Mouse (Mus musculus): ENCODE measurements around the gene Dync2li1. TPM values are rescaled to one million over a fixed set of nuclear protein-coding genes. Genes with fewer than 3 reads are reported as not detected.

Dync2li1 gene
- polyA plus RNA-seq (2012; rRNA removed), result 21.1 and 23.9 TPM in 2 replicates

- peak; percentile 67 for DNase-seq (ENCODE audit: low spot score)
Observed at GRCm38 (mm10) chr17:84626276-84626856, at the start of gene Dync2li1. TSS of gene Dync2li1 (plus strand) at chr17:84626496.

DNA sequence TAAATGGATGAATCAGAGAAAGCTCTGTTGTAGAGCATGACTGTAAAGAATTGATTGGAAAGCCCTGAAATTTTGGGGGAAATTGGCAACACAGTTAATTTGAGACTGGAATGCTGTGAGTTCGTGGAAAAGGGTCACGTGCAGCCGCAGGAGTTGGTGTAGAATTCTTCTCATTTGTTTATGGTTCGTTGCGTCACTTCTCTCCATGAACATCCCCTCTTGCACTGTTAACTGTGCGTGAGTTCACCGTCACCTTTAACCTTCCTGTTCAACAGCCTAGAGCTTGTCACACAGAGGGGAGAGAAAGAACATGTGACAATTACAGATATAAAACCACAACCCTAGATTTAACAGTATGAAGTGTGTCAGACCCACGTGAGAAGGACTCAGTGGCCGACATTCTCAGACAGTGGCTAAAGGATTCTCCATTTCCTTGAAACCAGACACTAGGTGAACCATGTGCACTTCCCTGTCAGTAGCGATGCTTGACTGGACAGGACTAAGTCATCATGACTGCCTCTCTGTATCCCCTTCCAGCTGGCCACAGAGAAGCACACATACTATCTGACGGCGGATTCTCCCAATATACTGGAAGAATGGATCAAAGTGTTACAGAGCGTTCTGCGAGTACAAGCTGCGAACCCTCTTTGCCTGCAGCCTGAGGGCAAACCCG lies 49.5 kb upstream of the Dync2li1 start:
- DNase-seq (ENCODE audit: low spot score), result no peak

DNA sequence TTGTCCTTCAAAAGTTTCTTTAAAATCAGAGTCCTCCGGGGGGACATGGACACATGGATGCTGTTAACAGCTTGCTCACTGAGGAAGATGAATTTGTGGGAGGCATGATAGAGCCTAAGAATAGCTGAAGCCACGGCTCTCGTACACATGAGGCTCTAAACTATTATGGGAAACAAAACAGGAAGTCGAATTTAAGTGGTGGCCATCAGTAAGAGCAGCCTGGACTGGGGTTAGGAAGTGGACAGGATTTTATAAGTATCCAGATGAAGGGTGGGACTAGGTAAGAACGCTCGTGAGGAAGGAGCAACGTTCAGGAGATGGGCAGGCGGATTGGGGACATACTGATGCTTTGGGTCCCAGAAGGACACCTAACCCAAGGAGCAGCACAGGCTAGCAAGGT lies 47.0 kb upstream of the Dync2li1 start:
- no peak for DNase-seq (ENCODE audit: low spot score)

GRCm38 (mm10) chr17:84579817-84580216 lies 46.5 kb upstream of the Dync2li1 start:
- DNase-seq (ENCODE audit: low spot score), result no peak

DNA sequence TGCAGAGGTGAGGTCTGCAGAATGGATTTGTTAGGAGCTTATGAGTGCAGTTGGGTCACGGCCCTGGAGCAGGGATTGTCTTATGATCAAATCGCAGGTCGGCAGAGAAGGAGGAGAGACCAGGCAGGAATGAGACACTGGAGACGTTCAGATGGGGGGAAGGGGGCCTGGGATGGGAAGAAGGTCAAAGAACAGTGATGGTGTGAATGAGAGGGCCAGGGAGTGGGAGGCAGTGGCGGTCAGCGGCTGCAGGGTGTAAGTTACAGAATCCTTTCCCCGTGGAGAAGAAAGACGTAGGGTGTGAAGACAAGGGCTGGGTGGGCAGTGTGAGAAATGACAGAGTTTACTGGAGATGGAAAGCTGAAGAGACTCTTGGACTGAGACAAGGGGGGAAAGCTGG lies 45.5 kb upstream of the Dync2li1 start:
- no peak for DNase-seq (ENCODE audit: low spot score)

DNA sequence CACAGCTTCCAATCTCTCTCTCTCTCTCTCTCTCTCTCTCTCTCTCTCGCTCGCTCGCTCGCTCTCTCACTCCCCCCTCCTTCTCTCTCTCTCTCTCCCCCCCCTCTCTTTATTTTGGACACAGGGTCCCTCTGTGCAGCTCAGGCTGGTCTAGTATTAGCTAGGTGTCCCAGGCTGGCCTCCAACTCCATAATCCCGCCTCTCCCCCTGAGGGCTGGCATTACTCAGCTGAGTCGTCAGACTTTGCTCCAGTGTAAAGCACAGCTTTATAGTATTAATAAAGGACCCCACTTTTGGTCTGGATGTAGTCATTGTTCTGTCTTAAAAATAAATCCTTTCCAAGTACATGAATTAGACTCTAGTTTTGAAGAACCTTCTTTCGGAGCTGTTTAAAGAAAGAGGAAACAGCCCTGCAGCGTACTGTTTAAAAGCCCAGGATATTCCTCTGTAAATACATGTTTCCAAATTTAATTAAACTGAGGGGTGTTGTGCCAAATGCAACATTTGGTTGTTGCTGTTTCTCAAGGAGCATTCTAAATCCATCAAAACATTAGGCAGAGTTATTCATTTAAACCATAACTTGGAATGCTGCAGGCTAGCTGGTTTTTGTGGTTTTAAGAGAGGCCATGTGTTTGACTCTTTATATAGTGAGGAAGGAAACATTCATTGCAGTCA lies 44.4 kb upstream of the Dync2li1 start:
- no peak for DNase-seq (ENCODE audit: low spot score)

GRCm38 (mm10) chr17:84584107-84584506 lies 42.2 kb upstream of the Dync2li1 start:
- no peak for DNase-seq (ENCODE audit: low spot score)

GRCm38 (mm10) chr17:84585104-84585503 lies 41.2 kb upstream of the Dync2li1 start:
- DNase-seq (ENCODE audit: low spot score), result no peak

GRCm38 (mm10) chr17:84590065-84590464 lies 36.2 kb upstream of the Dync2li1 start:
- no peak for DNase-seq (ENCODE audit: low spot score)

DNA sequence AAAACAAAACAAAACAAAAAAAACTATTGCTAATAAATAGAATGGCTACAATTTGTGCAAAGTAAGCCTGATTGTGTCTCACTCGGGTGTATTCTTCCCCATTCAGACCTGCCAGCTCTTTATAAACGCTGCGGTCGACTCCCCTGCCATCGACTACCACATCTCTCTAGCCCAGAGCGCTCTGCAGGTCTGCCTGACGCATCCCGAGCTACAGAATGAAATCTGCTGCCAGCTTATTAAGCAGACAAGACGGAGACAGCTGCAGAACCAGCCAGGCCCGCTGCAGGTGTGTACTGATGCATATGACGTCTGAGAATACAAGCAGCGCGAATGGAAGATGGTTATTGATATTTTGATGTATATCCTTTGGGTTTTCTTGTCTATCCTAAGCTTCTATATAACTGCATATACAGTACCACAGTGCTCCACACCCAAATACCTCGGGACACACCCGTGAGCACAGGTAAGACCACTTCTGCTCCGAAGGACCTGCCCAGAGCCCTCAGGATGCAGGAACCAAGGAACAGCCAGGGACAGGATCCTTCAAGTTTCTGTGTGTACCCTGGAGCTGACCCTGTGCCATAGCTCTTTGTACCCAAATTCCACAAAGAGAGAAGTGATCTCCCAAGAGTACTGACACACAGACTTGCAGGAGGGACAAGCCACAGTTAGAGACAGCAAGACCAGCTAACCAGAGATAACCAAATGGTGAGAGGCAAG lies 34.7 kb upstream of the Dync2li1 start:
- no peak for DNase-seq (ENCODE audit: low spot score)

GRCm38 (mm10) chr17:84596015-84596441 lies 30.3 kb upstream of the Dync2li1 start:
- DNase-seq (ENCODE audit: low spot score), result no peak

GRCm38 (mm10) chr17:84596501-84596900 lies 29.8 kb upstream of the Dync2li1 start:
- no peak for DNase-seq (ENCODE audit: low spot score)

GRCm38 (mm10) chr17:84597859-84598258 lies 28.4 kb upstream of the Dync2li1 start:
- no peak for DNase-seq (ENCODE audit: low spot score)

GRCm38 (mm10) chr17:84598928-84599327 lies 27.4 kb upstream of the Dync2li1 start:
- DNase-seq (ENCODE audit: low spot score), result no peak

- DNase-seq (ENCODE audit: low spot score), result no peak
Observed at GRCm38 (mm10) chr17:84600051-84600983, 26.0 kb upstream of the Dync2li1 start.

DNA sequence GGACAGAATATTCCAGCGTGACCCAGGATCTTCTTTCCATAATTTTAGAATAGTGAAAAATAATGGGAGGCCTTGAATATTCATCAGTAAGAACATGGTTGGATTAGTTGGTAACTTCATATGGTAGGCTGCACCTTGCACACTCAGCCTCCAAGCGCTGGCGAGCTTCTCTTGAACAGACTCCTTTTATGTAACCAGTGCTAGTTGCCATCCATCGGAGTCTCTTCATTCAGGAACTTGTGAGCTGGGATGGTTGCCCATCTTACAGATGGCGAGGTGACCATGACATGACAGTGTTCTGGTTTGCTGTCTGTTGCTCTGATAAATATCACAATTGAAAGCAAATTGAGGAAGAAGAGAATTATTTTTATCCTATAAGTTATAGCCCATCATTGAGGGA lies 24.5 kb upstream of the Dync2li1 start:
- no peak for DNase-seq (ENCODE audit: low spot score)

GRCm38 (mm10) chr17:84603202-84603627 lies 23.1 kb upstream of the Dync2li1 start:
- no peak for DNase-seq (ENCODE audit: low spot score)

DNA sequence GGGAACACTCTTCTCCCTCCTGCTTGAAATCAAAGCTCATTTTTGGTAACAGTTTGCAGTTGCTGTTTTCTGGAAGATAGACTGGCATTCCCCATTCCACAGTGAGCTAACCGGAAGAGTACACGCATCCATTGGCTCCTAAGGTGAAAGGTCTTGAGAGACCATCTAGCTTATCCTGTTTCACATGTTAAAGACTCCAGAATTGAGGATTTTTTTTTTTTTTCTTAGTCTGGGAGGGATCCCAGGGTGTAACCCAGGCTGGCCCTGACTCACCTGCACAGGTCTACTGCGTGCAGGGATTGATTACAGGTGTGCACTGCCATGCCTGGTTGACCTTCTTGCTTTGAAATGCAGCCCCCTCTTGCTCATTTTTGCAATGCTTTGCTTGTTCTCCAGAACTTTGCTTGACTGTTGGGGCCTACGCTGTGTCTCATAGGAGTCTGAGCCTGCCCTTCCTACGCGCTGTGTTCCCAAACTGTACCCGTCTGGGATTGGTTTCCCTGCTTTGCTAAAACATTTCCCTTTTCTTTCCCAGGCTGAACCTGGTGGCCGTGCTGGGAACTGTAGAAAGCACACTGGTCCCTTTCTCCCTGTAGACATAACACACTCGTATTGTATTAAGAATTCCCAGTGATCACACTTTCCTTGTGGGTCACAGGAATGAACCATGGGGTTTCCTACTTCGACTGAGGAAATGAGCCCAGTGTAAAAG lies 22.4 kb upstream of the Dync2li1 start:
- DNase-seq (ENCODE audit: low spot score), result no peak

DNA sequence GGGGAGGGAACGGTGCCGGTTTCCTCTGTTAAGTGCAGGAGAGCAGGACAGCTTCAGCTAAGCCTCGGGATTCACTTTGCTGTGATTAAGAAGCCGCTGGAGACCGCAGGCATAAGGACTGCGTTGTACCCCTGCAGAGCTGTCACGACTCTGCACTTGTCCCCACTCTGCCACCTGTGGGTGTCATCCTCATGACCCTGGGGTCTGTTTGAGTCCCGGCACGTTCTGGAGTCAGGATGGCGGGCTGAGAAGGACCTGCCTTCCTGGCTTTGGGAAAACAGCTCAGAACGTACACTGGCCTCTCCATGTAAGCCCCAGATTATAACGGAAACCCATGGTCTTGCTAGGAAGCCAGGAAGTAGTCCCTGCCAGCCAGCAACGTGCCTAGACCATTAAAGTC lies 19.3 kb upstream of the Dync2li1 start:
- no peak for DNase-seq (ENCODE audit: low spot score)

DNA sequence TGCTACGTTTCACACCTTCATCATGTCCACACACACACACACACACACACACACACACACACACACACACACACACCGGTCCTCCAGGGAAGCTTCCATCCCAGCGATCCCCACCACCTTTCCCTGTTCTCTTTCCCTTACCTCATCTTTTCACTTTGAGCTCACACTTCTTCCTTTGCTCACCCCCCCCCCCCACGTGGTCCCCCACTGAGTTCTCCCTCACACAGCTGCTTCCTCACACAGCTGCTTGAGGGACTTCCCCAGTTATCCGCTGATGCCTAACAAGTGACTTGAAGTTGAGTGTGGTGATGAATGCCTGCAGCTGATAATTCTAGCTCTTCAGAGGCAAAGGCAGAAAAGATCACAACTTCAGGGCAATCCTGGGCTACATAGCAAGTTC lies 18.7 kb upstream of the Dync2li1 start:
- DNase-seq (ENCODE audit: low spot score), result no peak

GRCm38 (mm10) chr17:84608606-84609005 lies 17.7 kb upstream of the Dync2li1 start:
- no peak for DNase-seq (ENCODE audit: low spot score)
